In the genomic region with DNA sequence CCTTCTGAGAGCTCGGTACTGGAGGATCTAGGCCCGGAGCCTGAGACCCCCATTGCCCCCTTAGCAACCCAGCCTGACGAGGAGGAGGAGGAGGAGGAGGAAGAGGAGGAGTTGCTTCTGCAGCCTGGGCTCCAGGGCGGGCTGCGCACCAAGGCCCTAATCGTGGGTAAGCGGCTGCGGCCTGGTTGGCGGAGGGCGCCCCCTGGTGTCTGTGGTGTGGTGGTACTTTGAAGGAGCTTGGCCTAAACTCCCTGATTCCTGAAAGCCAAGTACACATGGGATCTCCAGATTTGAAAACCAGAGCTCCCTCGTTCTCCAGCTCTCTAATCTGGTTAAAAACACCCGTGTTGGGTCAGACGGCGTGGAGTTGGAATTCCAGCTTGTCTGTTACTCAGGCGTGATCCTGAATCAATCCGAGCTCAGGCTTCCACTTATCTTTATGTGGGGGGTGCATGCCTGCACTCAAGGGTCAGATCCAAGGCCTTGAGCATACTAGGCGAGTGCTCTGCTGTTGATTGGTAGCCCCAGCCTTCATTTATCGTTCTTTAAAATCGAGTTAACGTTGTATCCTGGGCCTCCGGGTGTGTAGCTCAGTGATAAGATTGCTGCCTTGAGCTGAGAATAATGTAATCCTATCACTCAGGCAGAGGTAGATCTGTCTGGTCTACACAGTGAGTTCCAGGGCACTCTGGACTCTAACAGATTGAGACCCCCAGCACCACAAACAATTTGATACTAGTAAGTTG, we compare ENCODE assay signal across 7 mouse cellular contexts. TPM values are rescaled to one million over a fixed set of nuclear protein-coding genes. Genes with fewer than 3 reads are reported as not detected.
DNase-seq lines count a peak whose midpoint lies in the region; ATAC-seq and TF ChIP-seq lines count a peak whose summit lies in the region.

No protein-coding gene starts in this region.

- peak overlapping the region; percentile 13; the same call in 1 of the 2 replicates for H3K9ac ChIP-seq in limb, embryonic 13.5 days
- H3K9ac ChIP-seq in midbrain, postnatal 0 days (replicated peaks; ENCODE audit: low read length, poor library complexity, severe bottlenecking), result no peak overlapping the region

- no peak overlapping the region for H3K27ac ChIP-seq in limb, embryonic 13.5 days
- no peak overlapping the region for H3K27ac ChIP-seq in midbrain, postnatal 0 days (ENCODE audit: low read depth, low read length)
- H3K27ac ChIP-seq in spleen, adult 2 months (ENCODE audit: insufficient read depth, low read length), result no peak overlapping the region

- peak; percentile 90 for TF ChIP-seq CTCF in midbrain, postnatal 0 days (IDR thresholded peaks at IDR 0.05)
- peak; percentile 98 for TF ChIP-seq CTCF in spleen, adult 2 months (IDR thresholded peaks at IDR 0.05; ENCODE audit: extremely low read depth, insufficient read depth, insufficient read length, insufficient replicate concordance)

- peaks cover 40% of the 10 kb centered on the region for H3K36me3 ChIP-seq in limb, embryonic 13.5 days
- peaks cover 4% of the 10 kb centered on the region; the same call in 1 of the 2 replicates for H3K36me3 ChIP-seq in midbrain, postnatal 0 days (ENCODE audit: insufficient read depth, low read length)
- peaks cover 31% of the 10 kb centered on the region for H3K36me3 ChIP-seq in spleen, adult 2 months (ENCODE audit: control insufficient read depth, insufficient read depth, low read length)

- TF ChIP-seq POLR2A in spleen, adult 2 months (IDR thresholded peaks at IDR 0.05; ENCODE audit: low read depth, low read length), result no peak

- no peaks in the 10 kb centered on the region for H3K27me3 ChIP-seq in limb, embryonic 13.5 days
- H3K27me3 ChIP-seq in midbrain, postnatal 0 days (ENCODE audit: insufficient read depth, low read length), result no peaks in the 10 kb centered on the region
- no peaks in the 10 kb centered on the region for H3K27me3 ChIP-seq in spleen, adult 2 months (ENCODE audit: control insufficient read depth, insufficient read depth, low read length)

- peak; percentile 47 for ATAC-seq in granulocyte monocyte progenitor cell, adult 5-6 weeks (replicated peaks; ENCODE audit: poor library complexity, severe bottlenecking)
- peak; percentile 65 for ATAC-seq in limb, embryonic 13.5 days (ENCODE audit: low FRiP score, low read depth)
- ATAC-seq in midbrain, postnatal 0 days (ENCODE audit: low FRiP score), result no peak

- H3K4me3 ChIP-seq in limb, embryonic 13.5 days, result no peak overlapping the region
- no peak overlapping the region for H3K4me3 ChIP-seq in midbrain, postnatal 0 days (ENCODE audit: low read depth, low read length)
- H3K4me3 ChIP-seq in spleen, adult 2 months (ENCODE audit: extremely low read depth, insufficient read depth, insufficient read length), result peak overlapping the region; percentile 8; the same call in 1 of the 2 replicates

- peak; percentile 95 for DNase-seq in adrenal gland, postnatal 14 days
- DNase-seq in embryo, embryonic 9.5 days (ENCODE audit: extremely low spot score), result peak; percentile 87
- peak; percentile 88 for DNase-seq in kidney, adult 18-20 months
- peak; percentile 83 for DNase-seq in midbrain, postnatal 0 days (ENCODE audit: low spot score)
- peak in 1 of 2 experiments; percentile 83 for DNase-seq in spleen, adult 2 months (ENCODE audit: low read depth in 1 of 2, low spot score in 2 of 2)

- no peaks in the 10 kb centered on the region for H3K9me3 ChIP-seq in limb, embryonic 13.5 days
- no peaks in the 10 kb centered on the region for H3K9me3 ChIP-seq in midbrain, postnatal 0 days (ENCODE audit: low read length)

- 32% methylated on average over 21 of the region's 21 CpGs for WGBS in limb, embryonic 13.5 days
- 31% methylated on average over 21 of the region's 21 CpGs for WGBS in midbrain, postnatal 0 days
- WGBS in spleen, adult 2 months, result 39% methylated on average over 20 of the region's 21 CpGs

- peaks cover 36% of the 10 kb centered on the region for H3K4me1 ChIP-seq in limb, embryonic 13.5 days
- H3K4me1 ChIP-seq in midbrain, postnatal 0 days (ENCODE audit: insufficient read depth, low read length), result peaks cover 17% of the 10 kb centered on the region; the same call in 1 of the 2 replicates
- peaks cover 13% of the 10 kb centered on the region; the same call in 1 of the 2 replicates for H3K4me1 ChIP-seq in spleen, adult 2 months (ENCODE audit: control insufficient read depth, insufficient read depth, insufficient read length)

- peak overlapping the region; percentile 12; the same call in 1 of the 2 replicates for H3K4me2 ChIP-seq in limb, embryonic 13.5 days (replicated peaks)
- H3K4me2 ChIP-seq in midbrain, postnatal 0 days (ENCODE audit: low read depth, low read length, poor library complexity, severe bottlenecking), result no peak overlapping the region

RNA-seq across cellular contexts. Expression of a gene that starts 5.7 kb away (rescaled TPM):
- 40.2 and 41.1 TPM in 2 replicates for total RNA-seq in adrenal gland, postnatal 14 days (2021)
- total RNA-seq in granulocyte monocyte progenitor cell, adult 5-6 weeks (2014; fragmentation: Nextera tagmentation), result 79.2 and 111 TPM in 2 replicates
- 44.3 and 57.8 TPM in 2 replicates for total RNA-seq in granulocyte monocyte progenitor cell, adult 5-6 weeks (2017)
- 41.8 and 42.5 TPM in 2 replicates for polyA plus RNA-seq in limb, embryonic 13.5 days (2015; fragmentation: Nextera tagmentation; extraction: Ambion mirVana)
- total RNA-seq in midbrain, postnatal 0 days (2014; rRNA removed), result 26.7 and 27.7 TPM in 2 replicates
- polyA plus RNA-seq in midbrain, postnatal 0 days (2015; fragmentation: Nextera tagmentation; extraction: Ambion mirVana), result 23.6 and 25.1 TPM in 2 replicates
- polyA plus RNA-seq in spleen, adult 2 months (2012; rRNA removed), result 79.1 and 85.7 TPM in 2 replicates

RNA-seq across cellular contexts. Expression of a gene that starts 8.6 kb away (rescaled TPM):
- 29.5 and 44.4 TPM in 2 replicates for total RNA-seq in adrenal gland, postnatal 14 days (2021)
- total RNA-seq in granulocyte monocyte progenitor cell, adult 5-6 weeks (2014; fragmentation: Nextera tagmentation), result 56.9 and 60.9 TPM in 2 replicates
- total RNA-seq in granulocyte monocyte progenitor cell, adult 5-6 weeks (2017), result 15.0 and 17.4 TPM in 2 replicates
- 22.4 and 27.6 TPM in 2 replicates for polyA plus RNA-seq in limb, embryonic 13.5 days (2015; fragmentation: Nextera tagmentation; extraction: Ambion mirVana)
- total RNA-seq in midbrain, postnatal 0 days (2014; rRNA removed), result 16.2 and 33.0 TPM in 2 replicates
- 14.1 and 14.4 TPM in 2 replicates for polyA plus RNA-seq in midbrain, postnatal 0 days (2015; fragmentation: Nextera tagmentation; extraction: Ambion mirVana)
- polyA plus RNA-seq in spleen, adult 2 months (2012; rRNA removed), result 144 and 155 TPM in 2 replicates

RNA-seq across cellular contexts. Expression of a gene that starts 12.8 kb away (rescaled TPM):
- total RNA-seq in adrenal gland, postnatal 14 days (2021), result 10.6 and 15.9 TPM in 2 replicates
- 66.8 and 88.9 TPM in 2 replicates for total RNA-seq in granulocyte monocyte progenitor cell, adult 5-6 weeks (2014; fragmentation: Nextera tagmentation)
- total RNA-seq in granulocyte monocyte progenitor cell, adult 5-6 weeks (2017), result 41.5 and 46.0 TPM in 2 replicates
- 54.9 and 55.1 TPM in 2 replicates for polyA plus RNA-seq in limb, embryonic 13.5 days (2015; fragmentation: Nextera tagmentation; extraction: Ambion mirVana)
- 7.6 and 12.1 TPM in 2 replicates for total RNA-seq in midbrain, postnatal 0 days (2014; rRNA removed)
- polyA plus RNA-seq in midbrain, postnatal 0 days (2015; fragmentation: Nextera tagmentation; extraction: Ambion mirVana), result 11.0 and 11.8 TPM in 2 replicates
- 58.5 and 84.2 TPM in 2 replicates for polyA plus RNA-seq in spleen, adult 2 months (2012; rRNA removed)

RNA-seq across cellular contexts. Expression of a gene that starts 23.3 kb away (rescaled TPM):
- total RNA-seq in adrenal gland, postnatal 14 days (2021), result 73.6 and 79.5 TPM in 2 replicates
- total RNA-seq in granulocyte monocyte progenitor cell, adult 5-6 weeks (2014; fragmentation: Nextera tagmentation), result 97.8 and 112 TPM in 2 replicates
- total RNA-seq in granulocyte monocyte progenitor cell, adult 5-6 weeks (2017), result 6.2 and 8.4 TPM in 2 replicates
- polyA plus RNA-seq in limb, embryonic 13.5 days (2015; fragmentation: Nextera tagmentation; extraction: Ambion mirVana), result 21.9 and 25.0 TPM in 2 replicates
- 43.5 and 47.7 TPM in 2 replicates for total RNA-seq in midbrain, postnatal 0 days (2014; rRNA removed)
- 88.3 and 89.3 TPM in 2 replicates for polyA plus RNA-seq in midbrain, postnatal 0 days (2015; fragmentation: Nextera tagmentation; extraction: Ambion mirVana)
- polyA plus RNA-seq in spleen, adult 2 months (2012; rRNA removed), result 35.4 and 39.9 TPM in 2 replicates

RNA-seq across cellular contexts. Expression of a gene that starts 32.6 kb away (rescaled TPM):
- 20.6 and 21.9 TPM in 2 replicates for total RNA-seq in adrenal gland, postnatal 14 days (2021)
- 103 and 159 TPM in 2 replicates for total RNA-seq in granulocyte monocyte progenitor cell, adult 5-6 weeks (2014; fragmentation: Nextera tagmentation)
- total RNA-seq in granulocyte monocyte progenitor cell, adult 5-6 weeks (2017), result 23.7 and 28.6 TPM in 2 replicates
- 13.5 and 15.5 TPM in 2 replicates for polyA plus RNA-seq in limb, embryonic 13.5 days (2015; fragmentation: Nextera tagmentation; extraction: Ambion mirVana)
- 22.4 and 22.6 TPM in 2 replicates for total RNA-seq in midbrain, postnatal 0 days (2014; rRNA removed)
- polyA plus RNA-seq in midbrain, postnatal 0 days (2015; fragmentation: Nextera tagmentation; extraction: Ambion mirVana), result 3.7 and 4.7 TPM in 2 replicates
- polyA plus RNA-seq in spleen, adult 2 months (2012; rRNA removed), result 10.8 and 11.6 TPM in 2 replicates
